Mouse (Mus musculus) heart, adult 2 months (tissue): Measurements from ENCODE around the gene Cript. TPM values are rescaled to one million over a fixed set of nuclear protein-coding genes. Genes with fewer than 3 reads are reported as not detected.
"Not testable (repeated sequence)": the region's sequence is repeated elsewhere in the genome, so short reads cannot be mapped to it uniquely, and the experiment has no call there.

Experiments used
- DNase-seq, 2 experiments: peaks; one replicate each; pipeline ENCODE4 v3.0.0; 2021
- H3K27ac ChIP-seq: fragments of 200-600 bp; 2 replicates; pipeline ENCODE4 v1.8.1; 2022
- H3K27me3 ChIP-seq: fragments of 200-500 bp; 2 replicates; pipeline ENCODE4 v1.6.1; 2012; ENCODE audit warnings: mild to moderate bottlenecking, low read length, inconsistent platforms, mixed read lengths; ENCODE audit not compliant: control insufficient read depth, insufficient read depth
- H3K36me3 ChIP-seq: fragments of 200-500 bp; 2 replicates; pipeline ENCODE4 v1.6.1; 2012; ENCODE audit warnings: low read length, inconsistent platforms; ENCODE audit not compliant: control insufficient read depth, insufficient read depth
- H3K4me1 ChIP-seq: fragments of 200-500 bp; 2 replicates; pipeline ENCODE4 v1.6.1; 2011; ENCODE audit warnings: low read length; ENCODE audit not compliant: control insufficient read depth, insufficient read depth
- H3K4me3 ChIP-seq: fragments of 200-600 bp; 2 replicates; pipeline ENCODE4 v1.8.1; 2022
- H3K79me2 ChIP-seq: fragments of 200-500 bp; replicated peaks from 2 replicates; pipeline ENCODE4 v1.6.1; 2012; ENCODE audit warnings: mild to moderate bottlenecking, inconsistent platforms, low read length, moderate library complexity, mixed read lengths; ENCODE audit not compliant: control insufficient read depth, insufficient read depth
- H3K9ac ChIP-seq: fragments of 200-500 bp; 2 replicates; pipeline ENCODE4 v1.6.1; 2012; ENCODE audit warnings: low read depth, mild to moderate bottlenecking, control low read depth, inconsistent platforms, low read length, mixed read lengths
- CTCF ChIP-seq: fragments of 200-600 bp; IDR thresholded peaks from 2 replicates; pipeline ENCODE4 v1.8.1; 2022; ENCODE audit warnings: antibody characterized with exemption, mild to moderate bottlenecking, moderate library complexity
- EP300 ChIP-seq: fragments of 200-500 bp; IDR thresholded peaks from 2 replicates; pipeline ENCODE4 v1.6.1; 2011; ENCODE audit warnings: low read depth, low read length, control low read depth; ENCODE audit not compliant: insufficient read depth
- POLR2A ChIP-seq: fragments of 200-500 bp; IDR thresholded peaks from 2 replicates; pipeline ENCODE4 v1.6.1; 2011; ENCODE audit warnings: mild to moderate bottlenecking, low read depth, low read length, control low read depth; ENCODE audit not compliant: insufficient read depth
- WGBS: fragments of 180-500 bp; shearing (Covaris S2); methylation state at CpG from one replicate; pipeline ENCODE4 v1.1.7; 2018; 5-methylcytosine and 5-hydroxymethylcytosine counted together
- intact Hi-C: fragments of 180-260 bp; cut with DNase I; formaldehyde crosslinking; loops from one replicate; pipeline ENCODE4 v1.15.1; 2025
- polyA plus RNA-seq: library from polyadenylated mRNA; depleted of rRNA; stranded (reverse); fragments of >200 nt; gene quantifications from 2 replicates; pipeline ENCODE4 v1.2.3, GENCODE M21; 2012
- total RNA-seq, 2 experiments: library from RNA; stranded (reverse); gene quantifications; 2 replicates each; pipeline ENCODE4 v1.2.3; 2021

Cript gene
- total and polyA plus RNA-seq, 3 experiments = 15.3 to 43.7 (median 43.5) TPM

DNA sequence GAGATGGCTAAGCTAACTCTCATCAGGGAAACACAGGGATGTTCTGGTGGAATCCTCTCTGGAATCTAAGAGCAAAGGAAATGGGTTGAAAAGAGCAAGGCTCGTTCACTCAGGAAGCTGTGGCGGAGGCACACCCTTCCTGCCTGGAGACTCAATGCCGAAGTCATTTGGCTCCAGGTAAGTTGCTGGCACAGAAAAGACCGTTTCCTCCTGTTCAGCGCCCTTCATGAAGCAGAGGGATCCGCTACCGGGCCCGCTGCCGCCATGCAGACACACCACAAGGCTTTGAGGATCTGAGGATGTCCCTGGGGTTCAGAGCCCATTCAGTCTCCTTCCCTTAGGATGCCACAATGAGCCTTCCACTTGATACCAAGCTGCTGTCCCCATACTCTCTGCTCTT lies 37.3 kb downstream of the Cript start:
- H3K4me3 ChIP-seq = no peak overlapping the region
- no peaks in the 10 kb centered on the region for H3K27me3 ChIP-seq
- no peak overlapping the region for H3K9ac ChIP-seq
- peak; percentile 38 to 54 for DNase-seq
- H3K79me2 ChIP-seq = no peaks in the 10 kb centered on the region
- TF ChIP-seq CTCF (no peak), EP300 (0 out of 2 replicates have a peak, but pooled peaks have one; percentile 75)
- peaks cover 5% of the 10 kb centered on the region for H3K4me1 ChIP-seq
- H3K36me3 ChIP-seq = no peaks in the 10 kb centered on the region
- WGBS = 47% methylated on average over 9 of the region's 9 CpGs
- H3K27ac ChIP-seq = peak overlapping the region; percentile 32
- intact Hi-C loops = loop anchor here (2.0 kb wide), 1 partner anchor 44 kb away; the partner anchor contains the start of gene Socs5

DNA sequence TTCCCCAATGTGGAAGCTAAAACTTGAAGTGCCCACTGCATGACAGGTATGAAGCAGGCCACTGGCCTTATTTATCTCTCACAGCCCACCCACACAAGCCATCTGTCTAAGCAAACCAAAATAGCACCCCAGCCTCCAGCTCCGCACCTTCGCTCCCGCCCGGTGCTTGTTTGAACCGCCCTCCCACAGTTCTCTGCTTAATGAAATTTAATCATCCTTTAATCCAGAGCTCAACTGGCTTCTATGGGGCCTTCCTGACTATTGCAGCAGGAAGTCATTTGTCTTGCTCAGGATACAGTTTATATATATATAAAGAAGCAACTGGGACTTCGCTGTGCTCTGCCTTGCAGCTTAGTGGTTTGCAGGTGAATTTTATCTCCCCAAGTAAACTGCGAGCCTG lies 38.1 kb downstream of the Cript start:
- H3K27me3 ChIP-seq = no peaks in the 10 kb centered on the region
- intact Hi-C loops = loop anchor here (2.0 kb wide), 1 partner anchor 43 kb away; the partner anchor contains the start of gene Socs5
- WGBS = 71% methylated on average over 7 of the region's 7 CpGs

DNA sequence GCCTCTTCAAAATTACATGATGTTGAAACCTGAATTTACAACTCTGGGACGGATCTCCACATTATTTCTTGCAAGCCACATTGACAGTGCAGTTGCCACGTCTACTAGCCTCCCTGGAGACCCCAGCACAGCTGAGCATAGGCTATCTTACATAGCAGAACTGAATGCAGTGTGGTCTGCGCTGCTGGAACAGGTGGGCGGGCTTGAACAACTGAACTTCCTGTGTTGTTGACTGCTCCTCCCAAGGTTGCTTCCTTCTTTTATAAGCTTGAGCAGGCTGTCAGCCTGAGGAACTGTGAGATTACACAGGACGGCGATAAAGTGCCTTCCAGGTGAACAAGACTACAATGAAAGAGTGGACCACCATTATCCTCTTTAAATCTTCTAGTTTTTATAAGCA lies 38.6 kb downstream of the Cript start:
- no peak overlapping the region for H3K9ac ChIP-seq
- no peak overlapping the region for H3K4me3 ChIP-seq
- no peak overlapping the region for H3K27ac ChIP-seq
- H3K36me3 ChIP-seq = no peaks in the 10 kb centered on the region
- TF ChIP-seq CTCF (no peak), EP300 (no peak), POLR2A (no peak)
- H3K79me2 ChIP-seq = no peaks in the 10 kb centered on the region
- 55% methylated on average over 6 of the region's 6 CpGs for WGBS
- H3K4me1 ChIP-seq = peaks cover 5% of the 10 kb centered on the region
- intact Hi-C loops = loop anchor here (2.0 kb wide), 1 partner anchor 43 kb away; the partner anchor contains the start of gene Socs5
- no peak for DNase-seq
- H3K27me3 ChIP-seq = no peaks in the 10 kb centered on the region

More for the DNA sequence above, 38.1 kb downstream of the Cript start:
- no peak for TF ChIP-seq POLR2A
- no peak for TF ChIP-seq EP300
- no peak for TF ChIP-seq CTCF
- no peaks in the 10 kb centered on the region for H3K79me2 ChIP-seq
- H3K27ac ChIP-seq = peak overlapping the region; percentile 32
- DNase-seq = no peak
- H3K9ac ChIP-seq = no peak overlapping the region
- H3K36me3 ChIP-seq = no peaks in the 10 kb centered on the region
- no peak overlapping the region for H3K4me3 ChIP-seq
- peaks cover 5% of the 10 kb centered on the region for H3K4me1 ChIP-seq

DNA sequence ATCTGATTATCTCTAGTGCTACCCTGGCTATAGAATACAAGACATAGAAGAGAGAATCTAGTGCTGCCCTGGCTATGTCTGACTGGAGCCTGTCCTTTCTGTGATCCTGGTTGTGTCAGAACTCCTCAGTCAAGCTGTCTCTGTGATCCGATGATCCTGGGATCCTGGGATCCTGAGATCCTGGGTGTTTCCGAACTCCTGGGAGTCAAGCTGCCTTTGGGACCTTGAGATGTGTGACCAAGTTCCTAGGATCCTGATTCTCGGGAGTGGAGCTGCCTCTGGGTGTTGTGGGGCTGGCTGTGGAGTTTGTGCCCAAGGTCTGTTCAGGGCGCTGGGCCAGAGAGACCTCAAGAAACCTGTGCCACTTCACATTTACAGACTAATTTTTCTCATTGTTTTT lies 43.6 kb downstream of the Cript start:
- Histone ChIP-seq H3K79me2 (no peaks in the 10 kb centered on the region), H3K27me3 (no peaks in the 10 kb centered on the region), H3K36me3 (no peaks in the 10 kb centered on the region), H3K4me1 (no peaks in the 10 kb centered on the region), H3K27ac (no peak overlapping the region), H3K4me3 (no peak overlapping the region), H3K9ac (no peak overlapping the region)
- no peak for TF ChIP-seq POLR2A
- TF ChIP-seq EP300 = no peak
- TF ChIP-seq CTCF = no peak
- WGBS = 91% methylated on average over 4 of the region's 4 CpGs
- intact Hi-C loops = no loop called here
- DNase-seq = no peak

DNA sequence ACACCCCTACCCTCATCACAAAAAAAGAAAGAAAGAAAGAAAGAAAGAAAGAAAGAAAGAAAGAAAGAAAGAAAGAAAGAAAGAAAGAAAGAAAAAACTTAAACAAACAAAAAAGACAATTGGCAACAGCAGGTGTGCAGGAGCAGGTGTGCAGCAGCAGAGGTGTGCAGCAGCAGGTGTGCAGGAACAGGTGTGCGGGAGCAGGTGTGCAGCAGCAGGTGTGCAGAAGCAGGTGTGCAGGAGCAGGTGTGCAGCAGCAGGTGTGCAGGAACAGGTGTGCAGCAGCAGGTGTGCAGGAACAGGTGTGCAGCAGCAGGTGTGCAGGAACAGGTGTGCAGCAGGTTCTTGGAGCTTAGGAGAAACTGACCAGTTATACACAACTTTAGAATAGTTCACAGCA lies 46.8 kb downstream of the Cript start:
- intact Hi-C loops, H3K27ac ChIP-seq, H3K36me3 ChIP-seq, H3K9ac ChIP-seq, H3K27me3 ChIP-seq, DNase-seq, H3K79me2 ChIP-seq, H3K4me3 ChIP-seq, H3K4me1 ChIP-seq: not testable (repeated sequence)
- WGBS = 100% methylated on average over 1 of the region's 1 CpGs

DNA sequence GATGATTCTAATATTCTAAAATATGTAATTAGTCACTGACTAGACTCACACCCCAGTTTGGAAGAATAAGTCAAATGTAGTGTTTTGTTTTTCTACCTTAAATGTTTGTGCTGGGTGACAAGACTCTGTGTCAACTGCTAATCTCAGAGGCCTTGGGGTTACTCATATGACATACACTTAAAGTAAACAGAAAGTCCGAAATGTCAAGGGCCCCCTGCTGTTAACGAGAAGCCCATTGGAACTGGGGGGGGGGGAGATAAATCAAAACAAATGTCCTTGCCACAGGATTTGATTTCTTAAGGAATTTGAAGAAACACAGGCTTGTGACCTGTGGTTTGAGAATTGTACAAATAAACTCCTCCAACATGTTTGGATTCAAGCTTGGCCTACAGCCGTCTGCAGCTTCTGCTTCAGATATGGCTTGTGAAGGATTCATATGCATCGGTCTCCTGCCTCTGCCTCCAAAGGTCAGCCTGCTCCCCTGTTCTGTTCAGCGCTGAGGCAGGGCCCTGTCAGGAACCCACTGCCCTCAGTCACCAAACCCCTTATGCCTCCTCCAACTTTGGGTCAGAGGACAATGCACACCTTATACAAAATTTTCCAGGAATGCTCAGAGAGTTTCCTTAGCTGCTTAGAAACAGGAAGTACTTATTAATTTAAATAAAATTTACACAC lies 47.6 kb downstream of the Cript start:
- no peaks in the 10 kb centered on the region for H3K36me3 ChIP-seq
- H3K27me3 ChIP-seq = no peaks in the 10 kb centered on the region
- intact Hi-C loops = no loop called here
- H3K4me1 ChIP-seq = no peaks in the 10 kb centered on the region
- no peak for TF ChIP-seq POLR2A
- 85% methylated on average over 5 of the region's 5 CpGs for WGBS
- no peak overlapping the region for H3K27ac ChIP-seq
- no peak for DNase-seq
- no peak overlapping the region for H3K9ac ChIP-seq
- no peak overlapping the region for H3K4me3 ChIP-seq
- no peaks in the 10 kb centered on the region for H3K79me2 ChIP-seq
